Mouse (Mus musculus) CH12.LX (cell line): Measurements from ENCODE around the gene Dlg2. TPM values are rescaled to one million over a fixed set of nuclear protein-coding genes. Genes with fewer than 3 reads are reported as not detected.

Experiments
- DNase-seq: peaks from one replicate; pipeline ENCODE4 v3.0.0-alpha.2; 2013; ENCODE audit errors: extremely low read depth
- H3K27ac ChIP-seq: 2 replicates; pipeline ENCODE4 v1.5.1; 2012; ENCODE audit warnings: low read depth, mild to moderate bottlenecking, control low read depth, moderate library complexity; ENCODE audit not compliant: insufficient read depth
- H3K27me3 ChIP-seq: replicated peaks from 2 replicates; pipeline ENCODE3; 2012; ENCODE audit warnings: inconsistent platforms
- H3K36me3 ChIP-seq, 2 experiments: replicated peaks in 1 of 2; 2 replicates each; pipeline versions ENCODE3 to v1.6.1; 2012; ENCODE audit warnings: inconsistent platforms in 1 of 2, low read length in 1 of 2, mild to moderate bottlenecking in 1 of 2, mixed read lengths in 1 of 2, moderate library complexity in 1 of 2; ENCODE audit not compliant: control insufficient read depth in 1 of 2, insufficient read depth in 1 of 2
- H3K4me1 ChIP-seq, 2 experiments: 2 replicates each; pipeline ENCODE4 v1.6.1; 2012; ENCODE audit warnings: inconsistent platforms in 1 of 2, moderate library complexity in 1 of 2; ENCODE audit not compliant: insufficient read depth in 2 of 2, control insufficient read depth in 1 of 2
- H3K4me2 ChIP-seq: 2 replicates; pipeline ENCODE4 v1.6.1; 2012; ENCODE audit warnings: low read depth, mild to moderate bottlenecking, control low read depth; ENCODE audit not compliant: poor library complexity, insufficient read depth, severe bottlenecking
- H3K4me3 ChIP-seq, 3 experiments: fragments of 150-350 bp in 1 of 3; sonication (generic) in 1 of 3; replicated peaks in 1 of 3; 2 replicates each; pipeline versions ENCODE3 to v1.5.1; 2011 to 2012; ENCODE audit warnings: low read depth in 2 of 3, low read length in 2 of 3, mild to moderate bottlenecking in 2 of 3, moderate library complexity in 2 of 3, control low read depth in 1 of 3, improper control_type of control experiment in 1 of 3, inconsistent platforms in 1 of 3, mixed read lengths in 1 of 3; ENCODE audit not compliant: poor library complexity in 1 of 3
- H3K79me2 ChIP-seq: replicated peaks from 2 replicates; pipeline ENCODE4 v1.6.1; 2012; ENCODE audit warnings: mild to moderate bottlenecking, moderate library complexity; ENCODE audit not compliant: control insufficient read depth, poor library complexity, insufficient read depth, severe bottlenecking; ENCODE audit errors: extremely low read depth
- H3K9ac ChIP-seq: 2 replicates; pipeline ENCODE4 v1.6.1; 2012; ENCODE audit warnings: low read depth, mild to moderate bottlenecking, control low read depth, moderate library complexity; ENCODE audit not compliant: insufficient read depth
- H3K9me3 ChIP-seq: replicated peaks from 2 replicates; pipeline ENCODE3; 2012; ENCODE audit warnings: low read length, inconsistent platforms, mixed read lengths
- CHD1 ChIP-seq: IDR thresholded peaks from 2 replicates; pipeline ENCODE4 v1.6.1; 2012; ENCODE audit warnings: low read depth, low read length, improper control_type of control experiment, inconsistent platforms
- CTCF ChIP-seq, 2 experiments: IDR thresholded peaks in 1 of 2; conservative IDR thresholded peaks in 1 of 2; 2 replicates each; pipeline ENCODE4 v1.5.1; 2011 to 2012; ENCODE audit warnings: low read depth in 2 of 2, low read length in 2 of 2, improper control_type of control experiment in 1 of 2, inconsistent platforms in 1 of 2, mild to moderate bottlenecking in 1 of 2, moderate library complexity in 1 of 2
- ELF1 ChIP-seq: IDR thresholded peaks from 2 replicates; pipeline ENCODE4 v1.6.1; 2014; ENCODE audit warnings: low read depth, mild to moderate bottlenecking, inconsistent platforms, low read length, improper control_type of control experiment
- GABPA ChIP-seq: IDR thresholded peaks from 2 replicates; pipeline ENCODE4 v1.6.1; 2012; ENCODE audit warnings: low read depth, low read length, improper control_type of control experiment, inconsistent platforms; ENCODE audit not compliant: insufficient replicate concordance
- HCFC1 ChIP-seq: IDR thresholded peaks from 2 replicates; pipeline ENCODE4 v1.6.1; 2012; ENCODE audit warnings: low read depth, mild to moderate bottlenecking, inconsistent platforms, low read length, improper control_type of control experiment
- IRF4 ChIP-seq: IDR thresholded peaks from 2 replicates; pipeline ENCODE4 v1.6.1; 2014; ENCODE audit warnings: low read depth, mild to moderate bottlenecking, inconsistent platforms, low read length, improper control_type of control experiment
- JUND ChIP-seq: conservative IDR thresholded peaks from 2 replicates; pipeline ENCODE4 v1.6.1; 2011; ENCODE audit warnings: low read depth, low read length, improper control_type of control experiment
- MAFK ChIP-seq: IDR thresholded peaks from 2 replicates; pipeline ENCODE4 v1.6.1; 2011; ENCODE audit warnings: low read length, improper control_type of control experiment; ENCODE audit not compliant: insufficient replicate concordance
- MAZ ChIP-seq: IDR thresholded peaks from 2 replicates; pipeline ENCODE4 v1.6.1; 2012; ENCODE audit warnings: low read depth, mild to moderate bottlenecking, inconsistent platforms, low read length, improper control_type of control experiment, moderate library complexity
- NELFE ChIP-seq: IDR thresholded peaks from 2 replicates; pipeline ENCODE4 v1.6.1; 2011; ENCODE audit warnings: low read depth, low read length, improper control_type of control experiment
- NRF1 ChIP-seq: IDR thresholded peaks from 2 replicates; pipeline ENCODE4 v1.6.1; 2014; ENCODE audit warnings: low read depth, mild to moderate bottlenecking, inconsistent platforms, low read length, improper control_type of control experiment, moderate library complexity
- PAX5 ChIP-seq: IDR thresholded peaks from 2 replicates; pipeline ENCODE4 v1.6.1; 2012; ENCODE audit warnings: low read length, inconsistent platforms, mixed read lengths
- POLR2A ChIP-seq: IDR thresholded peaks from 2 replicates; pipeline ENCODE4 v1.6.1; 2011; ENCODE audit warnings: low read depth, mild to moderate bottlenecking, improper control_type of control experiment, low read length
- POLR2AphosphoS2 ChIP-seq: IDR thresholded peaks from 2 replicates; pipeline ENCODE4 v1.6.1; 2011; ENCODE audit warnings: low read depth, low read length, improper control_type of control experiment
- RCOR1 ChIP-seq: conservative IDR thresholded peaks from 2 replicates; pipeline ENCODE4 v1.6.1; 2012; ENCODE audit warnings: low read depth, mild to moderate bottlenecking, inconsistent platforms, low read length, improper control_type of control experiment
- SIN3A ChIP-seq: IDR thresholded peaks from 2 replicates; pipeline ENCODE4 v1.6.1; 2012; ENCODE audit warnings: low read length, improper control_type of control experiment, inconsistent platforms
- TBP ChIP-seq: conservative IDR thresholded peaks from 2 replicates; pipeline ENCODE4 v1.6.1; 2011; ENCODE audit warnings: low read depth, low read length, improper control_type of control experiment
- TCF12 ChIP-seq: IDR thresholded peaks from 2 replicates; pipeline ENCODE4 v1.6.1; 2014; ENCODE audit warnings: low read depth, mild to moderate bottlenecking, inconsistent platforms, low read length, improper control_type of control experiment
- USF1 ChIP-seq: IDR thresholded peaks from 2 replicates; pipeline ENCODE4 v1.6.1; 2014; ENCODE audit warnings: low read depth, mild to moderate bottlenecking, inconsistent platforms, low read length, improper control_type of control experiment
- USF2 ChIP-seq: conservative IDR thresholded peaks from 2 replicates; pipeline ENCODE4 v1.6.1; 2011; ENCODE audit warnings: low read depth, low read length, improper control_type of control experiment
- ZMIZ1 ChIP-seq: IDR thresholded peaks from 2 replicates; pipeline ENCODE4 v1.6.1; 2012; ENCODE audit warnings: low read depth, mild to moderate bottlenecking, inconsistent platforms, low read length, improper control_type of control experiment
- dilution Hi-C: fragments of 300-500 bp; cut with MboI; formaldehyde crosslinking; loops from 2 replicates; pipeline ENCODE4 v1.14.3; 2020; ENCODE audit warnings: low sequenced_read_pairs; ENCODE audit not compliant: extremely low pct_unique_long_range_greater_than_20kb, extremely low pct_ligation_motif_present
- in situ Hi-C: fragments of 300-500 bp; cut with MboI; formaldehyde crosslinking; loops from 3 replicates; pipeline ENCODE4 v1.14.3; 2019; ENCODE audit warnings: low sequenced_read_pairs, low pct_ligation_motif_present, low pct_unique_long_range_greater_than_20kb, mixed read lengths
- polyA plus RNA-seq: library from polyadenylated mRNA; unstranded; fragments of >175 nt; gene quantifications from 2 replicates; pipeline ENCODE4 v1.2.1, GENCODE M21; 2012; ENCODE audit warnings: low read depth; ENCODE audit not compliant: insufficient read length
- total RNA-seq, 2 experiments: library from RNA; depleted of rRNA; stranded (reverse); fragments of 300-350 nt in 1 of 2; fragments of >200 nt in 1 of 2; gene quantifications; 2 replicates each; pipeline ENCODE4 v1.2.3; 2012 to 2014

Gene Dlg2
- total and polyA plus RNA-seq, 3 experiments, result 0.36 TPM; not detected in 2

DNA sequence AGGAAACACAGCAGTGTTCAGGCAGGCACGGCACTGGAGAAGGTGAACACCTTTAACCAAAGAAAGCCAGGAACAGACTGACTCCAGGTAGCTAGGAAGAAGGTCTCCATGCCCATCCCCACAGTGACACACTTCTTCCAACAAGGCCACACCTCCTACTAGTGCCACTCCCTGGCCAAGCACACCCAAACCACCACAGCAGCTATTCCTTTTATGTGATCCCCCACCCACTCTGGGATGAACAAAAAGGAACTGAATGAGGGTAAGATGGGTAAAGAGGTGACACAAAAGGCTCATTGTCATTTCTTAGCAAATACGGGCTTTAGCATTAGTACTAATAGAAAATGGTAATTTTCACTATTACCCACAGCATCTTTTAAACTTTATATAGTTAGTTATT, 77.9 kb downstream of the Dlg2 start:
- TF ChIP-seq GABPA (no peak), NELFE (no peak), TCF12 (no peak), NRF1 (no peak), MAZ (no peak), MAFK (no peak), POLR2AphosphoS2 (no peak), TBP (no peak), RCOR1 (no peak)
- Histone ChIP-seq H3K4me2 (no peak overlapping the region), H3K9me3 (peaks cover 4% of the 10 kb centered on the region), H3K27ac (no peak overlapping the region), H3K79me2 (no peaks in the 10 kb centered on the region), H3K4me3 (no peak overlapping the region), H3K4me1 (no peaks in the 10 kb centered on the region), H3K36me3 (no peaks in the 10 kb centered on the region), H3K27me3 (no peaks in the 10 kb centered on the region), H3K9ac (no peak overlapping the region)
- DNase-seq, result no peak
- in situ Hi-C loops, result no loop called here
- dilution Hi-C loops, result no loop called here

DNA sequence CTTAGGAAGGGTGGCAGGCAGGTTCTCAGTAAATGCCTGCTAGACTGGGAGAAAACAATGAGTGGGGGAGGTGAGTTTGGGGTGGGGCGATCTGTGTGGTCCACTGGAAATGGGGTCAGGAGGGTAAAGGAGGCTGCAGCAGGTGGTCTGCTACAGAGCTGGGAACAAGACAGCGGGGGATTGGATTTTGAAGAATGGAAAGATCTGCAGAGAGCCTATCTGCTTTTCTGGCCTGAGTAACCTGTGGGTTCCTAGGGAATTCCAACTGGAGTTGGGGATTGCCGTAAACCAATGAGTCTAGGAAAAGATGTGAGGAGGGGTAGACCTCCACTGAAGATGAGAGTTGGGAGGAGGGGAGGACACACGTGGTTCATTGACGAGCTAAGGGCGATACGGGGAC, 92.7 kb downstream of the Dlg2 start:
- Histone ChIP-seq H3K9me3 (no peaks in the 10 kb centered on the region), H3K27ac (no peak overlapping the region), H3K4me1 (no peaks in the 10 kb centered on the region), H3K4me2 (no peak overlapping the region), H3K4me3 (no peak overlapping the region), H3K36me3 (no peaks in the 10 kb centered on the region), H3K27me3 (no peaks in the 10 kb centered on the region), H3K9ac (no peak overlapping the region), H3K79me2 (no peaks in the 10 kb centered on the region)
- in situ Hi-C loops (no loop called here), dilution Hi-C loops (no loop called here)
- TF ChIP-seq PAX5 (no peak), USF2 (no peak), SIN3A (no peak), POLR2A (no peak), IRF4 (no peak), JUND (no peak)
- DNase-seq, result no peak

DNA sequence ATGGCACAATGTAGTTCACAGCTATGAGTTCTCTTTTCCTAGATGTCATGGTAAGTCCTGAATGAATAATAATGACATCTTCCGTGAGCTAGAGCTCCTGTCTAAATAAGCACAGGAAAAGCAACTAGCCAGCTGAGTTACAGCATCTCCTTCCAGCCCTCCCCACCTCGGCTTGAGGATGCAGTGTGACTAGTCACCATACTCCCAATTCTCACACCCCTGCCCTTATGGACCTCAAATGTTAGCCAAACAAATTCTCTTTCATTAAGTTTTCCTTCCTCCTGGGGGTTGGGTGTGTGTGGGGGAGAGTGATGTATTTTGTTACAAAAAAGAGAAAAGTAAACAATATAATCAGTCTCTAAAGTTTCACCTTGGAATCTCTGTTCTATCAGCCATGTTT, 111.3 kb downstream of the Dlg2 start:
- Histone ChIP-seq H3K4me2 (no peak overlapping the region), H3K27me3 (no peaks in the 10 kb centered on the region), H3K79me2 (no peaks in the 10 kb centered on the region), H3K36me3 (no peaks in the 10 kb centered on the region), H3K9me3 (no peaks in the 10 kb centered on the region), H3K27ac (no peak overlapping the region), H3K4me1 (no peaks in the 10 kb centered on the region), H3K4me3 (no peak overlapping the region), H3K9ac (no peak overlapping the region)
- in situ Hi-C loops, result no loop called here
- no peak for DNase-seq
- dilution Hi-C loops, result no loop called here
- TF ChIP-seq POLR2A, result no peak
- no peak for TF ChIP-seq SIN3A
- TF ChIP-seq USF1, result no peak
- TF ChIP-seq CHD1, result no peak
- TF ChIP-seq HCFC1, result no peak
- TF ChIP-seq CTCF (conservative IDR thresholded peaks at IDR 0.05 in 1 of 2, IDR thresholded peaks at IDR 0.05 in 1 of 2; ENCODE audit: low read depth in 2 of 2, low read length in 2 of 2), result no peak
- no peak for TF ChIP-seq ZMIZ1
- TF ChIP-seq NRF1, result no peak
- no peak for TF ChIP-seq ELF1
